Mouse (Mus musculus) heart, embryonic 12.5 days (tissue): ENCODE data around the gene Ero1l. TPM values are rescaled to one million over a fixed set of nuclear protein-coding genes. Genes with fewer than 3 reads are reported as not detected.

Source experiments
- ATAC-seq: fragments of 200-750 bp; cut with Nextera tagmentation; 2 replicates; pipeline ENCODE4 v1.8.0; 2017; ENCODE audit warnings: moderate TSS enrichment, moderate library complexity; ENCODE audit not compliant: insufficient number of reproducible peaks, low FRiP score
- H3K27ac ChIP-seq: fragments of 300-500 bp; sonication (generic); 2 replicates; pipeline ENCODE4 v1.5.1; 2016; ENCODE audit warnings: mild to moderate bottlenecking, moderate library complexity; ENCODE audit not compliant: poor library complexity, severe bottlenecking
- H3K27me3 ChIP-seq: fragments of 300-500 bp; sonication (generic); replicated peaks from 2 replicates; pipeline ENCODE4 v1.6.1; 2016; ENCODE audit warnings: mild to moderate bottlenecking, moderate library complexity
- H3K36me3 ChIP-seq: fragments of 300-500 bp; sonication (generic); 2 replicates; pipeline ENCODE4 v1.6.1; 2016; ENCODE audit warnings: mild to moderate bottlenecking, moderate library complexity
- H3K4me1 ChIP-seq: fragments of 300-500 bp; sonication (generic); replicated peaks from 2 replicates; pipeline ENCODE4 v1.6.1; 2016; ENCODE audit warnings: mild to moderate bottlenecking
- H3K4me2 ChIP-seq: fragments of 300-500 bp; sonication (generic); 2 replicates; pipeline ENCODE4 v1.6.1; 2016; ENCODE audit warnings: mild to moderate bottlenecking, moderate library complexity
- H3K4me3 ChIP-seq: fragments of 300-500 bp; sonication (generic); 2 replicates; pipeline ENCODE4 v1.5.1; 2016; ENCODE audit warnings: mild to moderate bottlenecking
- H3K9ac ChIP-seq: fragments of 300-500 bp; sonication (generic); 2 replicates; pipeline ENCODE4 v1.6.1; 2016; ENCODE audit warnings: mild to moderate bottlenecking, moderate library complexity
- H3K9me3 ChIP-seq: fragments of 300-500 bp; sonication (generic); replicated peaks from 2 replicates; pipeline ENCODE4 v1.6.1; 2016; ENCODE audit warnings: mild to moderate bottlenecking, moderate library complexity
- WGBS: fragments of 180-500 bp; shearing (Covaris S2); methylation state at CpG from one replicate; pipeline ENCODE4 v1.1.7; 2016; 5-methylcytosine and 5-hydroxymethylcytosine counted together
- polyA plus RNA-seq: library from polyadenylated mRNA; unstranded; fragments of >200 nt; fragmentation: Nextera tagmentation; extraction: Ambion mirVana; gene quantifications from 2 replicates; pipeline ENCODE4 v1.2.1, GENCODE M21; 2016

The Ero1l gene
- polyA plus RNA-seq, result 53.7 and 58.6 TPM in 2 replicates

- Histone ChIP-seq H3K9me3 (no peaks in the 10 kb centered on the region), H3K36me3 (no peaks in the 10 kb centered on the region), H3K4me1 (peaks cover 34% of the 10 kb centered on the region), H3K9ac (peak within 1 kb of the TSS; percentile 92), H3K4me2 (peak within 1 kb of the TSS; percentile 71), H3K4me3 (peak within 1 kb of the TSS; percentile 85), H3K27me3 (no peaks in the 10 kb centered on the region), H3K27ac (peak within 1 kb of the TSS; percentile 85)
- peak; percentile 96 for ATAC-seq
- whole genome bisulfite sequencing, result 2% methylated on average over 50 of the region's 74 CpGs
These were observed at the start of gene Ero1l for GRCm38 (mm10) chr14:45318426-45319236. Ero1l (minus strand) TSS chr14:45318771.

GRCm38 (mm10) chr14:45365196-45365587 lies 46.6 kb upstream of the Ero1l start:
- no peak overlapping the region for H3K27ac ChIP-seq
- peaks cover 30% of the 10 kb centered on the region for H3K36me3 ChIP-seq
- ATAC-seq, result 0 out of 2 replicates have a peak, but pooled peaks have one; percentile 33
- H3K4me1 ChIP-seq, result no peaks in the 10 kb centered on the region
- peaks cover 3% of the 10 kb centered on the region; the same call in 1 of the 2 replicates for H3K9me3 ChIP-seq
- no peak overlapping the region for H3K4me2 ChIP-seq
- 84% methylated on average over 6 of the region's 6 CpGs for WGBS
- H3K27me3 ChIP-seq, result no peaks in the 10 kb centered on the region
- no peak overlapping the region for H3K4me3 ChIP-seq
- H3K9ac ChIP-seq, result no peak overlapping the region

- H3K4me3 ChIP-seq, result no peak overlapping the region
- no peak overlapping the region for H3K9ac ChIP-seq
- H3K4me2 ChIP-seq, result no peak overlapping the region
- H3K4me1 ChIP-seq, result no peaks in the 10 kb centered on the region
- no peak overlapping the region for H3K27ac ChIP-seq
- peaks cover 31% of the 10 kb centered on the region for H3K36me3 ChIP-seq
- H3K9me3 ChIP-seq, result no peaks in the 10 kb centered on the region
- no peak for ATAC-seq
- 85% methylated on average over 16 of the region's 16 CpGs for WGBS
- no peaks in the 10 kb centered on the region for H3K27me3 ChIP-seq
These were observed 45.9 kb upstream of the Ero1l start for GRCm38 (mm10) chr14:45364211-45365195.

- Histone ChIP-seq H3K9ac (peak within 1 kb of the TSS; percentile 80), H3K27me3 (no peaks in the 10 kb centered on the region), H3K4me3 (peak within 1 kb of the TSS; percentile 65), H3K9me3 (no peaks in the 10 kb centered on the region), H3K27ac (peak within 1 kb of the TSS; percentile 74), H3K36me3 (peaks cover 21% of the 10 kb centered on the region), H3K4me2 (peak within 1 kb of the TSS; percentile 77), H3K4me1 (peaks cover 5% of the 10 kb centered on the region)
- whole genome bisulfite sequencing, result under 1% methylated on average over 82 of the region's 93 CpGs
- peak; percentile 98 for ATAC-seq
These were observed 32.6 kb upstream of the Ero1l start, which contains the start of gene Styx for GRCm38 (mm10) chr14:45350931-45351859. Styx (plus strand) TSS chr14:45351093.

GRCm38 (mm10) chr14:45329589-45330181 lies 11.1 kb upstream of the Ero1l start, which contains the start of gene Psmc6:
Psmc6 (plus strand) TSS chr14:45329788.
- H3K36me3 ChIP-seq, result peaks cover 20% of the 10 kb centered on the region
- peak; percentile 98 for ATAC-seq
- H3K9me3 ChIP-seq, result no peaks in the 10 kb centered on the region
- H3K4me2 ChIP-seq, result peak within 1 kb of the TSS; percentile 72
- peak within 1 kb of the TSS; percentile 82 for H3K27ac ChIP-seq
- H3K9ac ChIP-seq, result peak within 1 kb of the TSS; percentile 90
- H3K4me1 ChIP-seq, result 0 out of 2 replicates have a peak, but pooled peaks cover 3% of the 10 kb centered on the region
- peak within 1 kb of the TSS; percentile 85 for H3K4me3 ChIP-seq
- under 1% methylated on average over 40 of the region's 44 CpGs for WGBS
- no peaks in the 10 kb centered on the region for H3K27me3 ChIP-seq

- H3K27me3 ChIP-seq, result no peaks in the 10 kb centered on the region
- no peak for ATAC-seq
- peak overlapping the region; percentile 85 for H3K4me3 ChIP-seq
- WGBS, result 9% methylated on average over 8 of the region's 8 CpGs
- peak overlapping the region; percentile 63 for H3K4me2 ChIP-seq
- H3K27ac ChIP-seq, result peak overlapping the region; percentile 82; the same call in 1 of the 2 replicates
- peaks cover 19% of the 10 kb centered on the region for H3K36me3 ChIP-seq
- 0 out of 2 replicates have a peak, but pooled peaks cover 3% of the 10 kb centered on the region for H3K4me1 ChIP-seq
- no peaks in the 10 kb centered on the region for H3K9me3 ChIP-seq
- no peak overlapping the region for H3K9ac ChIP-seq
These were observed 10.5 kb upstream of the Ero1l start for GRCm38 (mm10) chr14:45329018-45329588.

- Histone ChIP-seq H3K4me3 (no peak overlapping the region), H3K36me3 (peaks cover 13% of the 10 kb centered on the region), H3K9me3 (no peaks in the 10 kb centered on the region), H3K27me3 (no peaks in the 10 kb centered on the region), H3K4me2 (no peak overlapping the region), H3K4me1 (0 out of 2 replicates have a peak, but pooled peaks cover 3% of the 10 kb centered on the region), H3K9ac (no peak overlapping the region), H3K27ac (no peak overlapping the region)
- WGBS, result 87% methylated on average over 4 of the region's 4 CpGs
- ATAC-seq, result no peak
These were observed 9.6 kb upstream of the Ero1l start for GRCm38 (mm10) chr14:45328072-45328713.

GRCm38 (mm10) chr14:45325471-45325870 lies 6.9 kb upstream of the Ero1l start:
- Histone ChIP-seq H3K9ac (no peak overlapping the region), H3K4me3 (no peak overlapping the region), H3K36me3 (no peaks in the 10 kb centered on the region), H3K9me3 (no peaks in the 10 kb centered on the region), H3K27me3 (no peaks in the 10 kb centered on the region), H3K4me1 (0 out of 2 replicates have a peak, but pooled peaks cover 6% of the 10 kb centered on the region), H3K4me2 (no peak overlapping the region), H3K27ac (no peak overlapping the region)
- no peak for ATAC-seq

- no peak overlapping the region for H3K9ac ChIP-seq
- H3K9me3 ChIP-seq, result no peaks in the 10 kb centered on the region
- no peak overlapping the region for H3K4me3 ChIP-seq
- no peak overlapping the region for H3K4me2 ChIP-seq
- no peak overlapping the region for H3K27ac ChIP-seq
- no peak for ATAC-seq
- H3K36me3 ChIP-seq, result no peaks in the 10 kb centered on the region
- 77% methylated on average over 3 of the region's 3 CpGs for WGBS
- H3K27me3 ChIP-seq, result no peaks in the 10 kb centered on the region
- 0 out of 2 replicates have a peak, but pooled peaks cover 11% of the 10 kb centered on the region for H3K4me1 ChIP-seq
These were observed 4.7 kb upstream of the Ero1l start for GRCm38 (mm10) chr14:45323320-45323719.
